Mouse (Mus musculus) granulocyte monocyte progenitor cell, adult 5-6 weeks (primary cell): Measurements from ENCODE around the gene Proz. TPM values are rescaled to one million over a fixed set of nuclear protein-coding genes. Genes with fewer than 3 reads are reported as not detected.

Source experiments
- ATAC-seq: replicated peaks from 2 replicates; pipeline ENCODE4 v1.8.0; 2016; ENCODE audit warnings: mild to moderate bottlenecking, moderate TSS enrichment, inconsistent platforms; ENCODE audit not compliant: poor library complexity, severe bottlenecking
- total RNA-seq, 2 experiments: library from RNA; stranded (forward) in 1 of 2; stranded (reverse) in 1 of 2; fragments of 200-712, 200-1000 nt in 1 of 2; fragments of >200 nt in 1 of 2; fragmentation: Nextera tagmentation in 1 of 2; gene quantifications; 2 replicates each; pipeline ENCODE4 v1.2.3; 2014 to 2017

The Proz gene
- total RNA-seq, 2 experiments from 2014 or later, result 0.21 TPM; not detected in 1

- ATAC-seq, result peak; percentile 87
Observed at GRCm38 (mm10) chr8:13105087-13105881, 44.6 kb downstream of the Proz start, which contains the start of the genes Pcid2 and Cul4a. TSS of gene Pcid2 (minus strand) at chr8:13105459. TSS of gene Cul4a (plus strand) at chr8:13105621.

GRCm38 (mm10) chr8:13105908-13106551 lies 45.3 kb downstream of the Proz start:
- ATAC-seq, result 0 out of 2 replicates have a peak, but pooled peaks have one; percentile 6

- no peak for ATAC-seq
Observed at GRCm38 (mm10) chr8:13107990-13108638, 47.4 kb downstream of the Proz start.

GRCm38 (mm10) chr8:13108967-13109366 lies 48.3 kb downstream of the Proz start:
- ATAC-seq, result no peak

GRCm38 (mm10) chr8:13109416-13109960 lies 48.8 kb downstream of the Proz start:
- no peak for ATAC-seq

- ATAC-seq, result no peak
Observed at GRCm38 (mm10) chr8:13111917-13112316, 51.2 kb downstream of the Proz start.

- ATAC-seq, result peak; percentile 17; the same call in 1 of the 2 replicates
Observed at GRCm38 (mm10) chr8:13113232-13113631, 52.5 kb downstream of the Proz start.

- ATAC-seq, result no peak
Observed at GRCm38 (mm10) chr8:13117096-13117495, 56.4 kb downstream of the Proz start.

GRCm38 (mm10) chr8:13118516-13118915 lies 57.8 kb downstream of the Proz start:
- no peak for ATAC-seq

- ATAC-seq, result peak; percentile 36
Observed at GRCm38 (mm10) chr8:13120882-13121665, 60.4 kb downstream of the Proz start.

GRCm38 (mm10) chr8:13122887-13123421 lies 62.2 kb downstream of the Proz start:
- ATAC-seq, result peak; percentile 29; the same call in 1 of the 2 replicates

GRCm38 (mm10) chr8:13124897-13125296 lies 64.2 kb downstream of the Proz start:
- ATAC-seq, result no peak

Other genes with a start within 250 kb of the Proz start
- 19.5 and 19.8 TPM in 2 replicates for gene Mcf2l, start 187.1 kb upstream of the Proz start, total RNA-seq (2014; fragmentation: Nextera tagmentation)
- gene Mcf2l, start 187.1 kb upstream of the Proz start, total RNA-seq (2017), result 16.2 and 16.4 TPM in 2 replicates
- 1.3 TPM in 1 of 2 replicates, not detected in the other for gene F7, start 34.9 kb upstream of the Proz start, total RNA-seq (2014; fragmentation: Nextera tagmentation)
- 0.46 and 1.0 TPM in 2 replicates for gene F7, start 34.9 kb upstream of the Proz start, total RNA-seq (2017)
- gene F10, start 23.6 kb upstream of the Proz start, total RNA-seq (2014; fragmentation: Nextera tagmentation), result 27.7 and 33.4 TPM in 2 replicates
- 21.3 and 23.1 TPM in 2 replicates for gene F10, start 23.6 kb upstream of the Proz start, total RNA-seq (2017)
- 26.4 and 28.0 TPM in 2 replicates for gene Pcid2, start 44.5 kb downstream of the Proz start, total RNA-seq (2014; fragmentation: Nextera tagmentation)
- gene Pcid2, start 44.5 kb downstream of the Proz start, total RNA-seq (2017), result 17.1 and 20.2 TPM in 2 replicates
- gene Cul4a, start 44.7 kb downstream of the Proz start, total RNA-seq (2014; fragmentation: Nextera tagmentation), result 69.2 and 91.5 TPM in 2 replicates
- 76.6 and 97.6 TPM in 2 replicates for gene Cul4a, start 44.7 kb downstream of the Proz start, total RNA-seq (2017)
- gene Lamp1, start 98.2 kb downstream of the Proz start, total RNA-seq (2014; fragmentation: Nextera tagmentation), result 251 and 283 TPM in 2 replicates
- 269 and 301 TPM in 2 replicates for gene Lamp1, start 98.2 kb downstream of the Proz start, total RNA-seq (2017)
- gene Grtp1, start 139.7 kb downstream of the Proz start, total RNA-seq (2014; fragmentation: Nextera tagmentation), result not detected in 2 replicates
- 0.56 TPM in 1 of 2 replicates, not detected in the other for gene Grtp1, start 139.7 kb downstream of the Proz start, total RNA-seq (2017)
- gene Adprhl1, start 193.2 kb downstream of the Proz start, total RNA-seq (2014; fragmentation: Nextera tagmentation), result not detected in 2 replicates
- not detected in 2 replicates for gene Adprhl1, start 193.2 kb downstream of the Proz start, total RNA-seq (2017)
- gene Dcun1d2, start 227.2 kb downstream of the Proz start, total RNA-seq (2014; fragmentation: Nextera tagmentation), result 11.5 and 12.4 TPM in 2 replicates
- gene Dcun1d2, start 227.2 kb downstream of the Proz start, total RNA-seq (2017), result 17.3 and 20.9 TPM in 2 replicates
- gene Tmco3, start 227.3 kb downstream of the Proz start, total RNA-seq (2014; fragmentation: Nextera tagmentation), result 6.0 and 12.3 TPM in 2 replicates
- gene Tmco3, start 227.3 kb downstream of the Proz start, total RNA-seq (2017), result 6.9 and 15.3 TPM in 2 replicates